Mouse (Mus musculus): ENCODE results near the gene Mageb2.
"Not testable (repeated sequence)": the region's sequence is repeated elsewhere in the genome, so short reads cannot be mapped to it uniquely, and the experiment has no call there.

Gene Mageb2

GRCm38 (mm10) chrX:91331390-91331789 is at the start of gene Mageb2:
TSS of gene Mageb2 (plus strand) at chrX:91331690.
- not testable (repeated sequence) for DNase-seq (ENCODE audit: low spot score in 2 of 2)

- not testable (repeated sequence) for DNase-seq (ENCODE audit: low spot score in 2 of 2)
Observed at GRCm38 (mm10) chrX:91313256-91313655, 18.2 kb upstream of the Mageb2 start.
